ENCODE assay signal across 26 mouse cellular contexts in genomic region chr13:76927875-76928440, GRCm38 (mm10).
DNase-seq lines count a peak whose midpoint lies in the region; ATAC-seq and TF ChIP-seq lines count a peak whose summit lies in the region.
"Had no signal": no experiment of that assay in that cellular context is flagged by ENCODE, and none has a peak within 500 bp of the region (broad histone marks: within the 10 kb centered on the region; RNA-seq: fewer than 3 reads in every experiment).

No protein-coding gene starts in this region.

- no peaks in the 10 kb centered on the region for H3K4me1 ChIP-seq in embryonic facial prominence, embryonic 11.5 days (ENCODE audit: control insufficient read depth, insufficient read depth, low read length)
- peaks cover 3% of the 10 kb centered on the region; the same call in 1 of the 2 replicates for H3K4me1 ChIP-seq in limb, embryonic 11.5 days (ENCODE audit: control insufficient read depth, insufficient read depth, low read length)
- H3K4me1 ChIP-seq in thymus, adult 2 months (replicated peaks; ENCODE audit: control insufficient read depth, insufficient read depth, low read length) = no peaks in the 10 kb centered on the region
- H3K4me1 ChIP-seq: embryonic facial prominence, embryonic 15.5 days; forebrain, embryonic 13.5 days; heart, embryonic 15.5 days; liver, embryonic 15.5 days; megakaryocyte, embryonic 14.5 days; neural tube, embryonic 12.5 days had no signal

- H3K27ac ChIP-seq in embryonic facial prominence, embryonic 11.5 days (replicated peaks; ENCODE audit: low read depth, low read length) = no peak overlapping the region
- no peak overlapping the region for H3K27ac ChIP-seq in limb, embryonic 11.5 days (replicated peaks; ENCODE audit: low read depth, low read length)
- no peak overlapping the region for H3K27ac ChIP-seq in thymus, adult 2 months (ENCODE audit: control insufficient read depth, insufficient read depth, low read length)
- H3K27ac ChIP-seq: embryonic facial prominence, embryonic 15.5 days; forebrain, embryonic 13.5 days; heart, embryonic 15.5 days; left cerebral cortex, adult 2 months; liver, embryonic 15.5 days; neural tube, embryonic 12.5 days had no signal

- H3K4me2 ChIP-seq in embryonic facial prominence, embryonic 11.5 days (ENCODE audit: low read depth, low read length) = no peak overlapping the region
- H3K4me2 ChIP-seq in limb, embryonic 11.5 days (ENCODE audit: low read depth, severe bottlenecking) = no peak overlapping the region
- H3K4me2 ChIP-seq: embryonic facial prominence, embryonic 15.5 days; forebrain, embryonic 13.5 days; heart, embryonic 15.5 days; liver, embryonic 15.5 days; neural tube, embryonic 12.5 days had no signal

- no peaks in the 10 kb centered on the region for H3K27me3 ChIP-seq in embryonic facial prominence, embryonic 11.5 days (ENCODE audit: control insufficient read depth, insufficient read depth, low read length)
- H3K27me3 ChIP-seq in limb, embryonic 11.5 days (ENCODE audit: control insufficient read depth, insufficient read depth, low read length) = no peaks in the 10 kb centered on the region
- H3K27me3 ChIP-seq in thymus, adult 2 months (ENCODE audit: control insufficient read depth, insufficient read depth, low read length) = no peaks in the 10 kb centered on the region
- H3K27me3 ChIP-seq: embryonic facial prominence, embryonic 15.5 days; forebrain, embryonic 13.5 days; heart, embryonic 15.5 days; liver, embryonic 15.5 days; megakaryocyte, embryonic 14.5 days; neural tube, embryonic 12.5 days had no signal

- no peak overlapping the region for H3K4me3 ChIP-seq in embryonic facial prominence, embryonic 11.5 days (ENCODE audit: low read depth, low read length)
- H3K4me3 ChIP-seq in limb, embryonic 11.5 days (ENCODE audit: low read depth, low read length) = no peak overlapping the region
- H3K4me3 ChIP-seq in thymus, adult 2 months (ENCODE audit: control insufficient read depth, insufficient read depth, low read length) = no peak overlapping the region
- H3K4me3 ChIP-seq: embryonic facial prominence, embryonic 15.5 days; forebrain, embryonic 13.5 days; heart, embryonic 15.5 days; left cerebral cortex, adult 2 months; liver, embryonic 15.5 days; megakaryocyte, embryonic 14.5 days; neural tube, embryonic 12.5 days had no signal

- peak; percentile 90 for ATAC-seq in embryonic facial prominence, embryonic 11.5 days (replicated peaks; ENCODE audit: insufficient number of reproducible peaks, low FRiP score, low TSS enrichment, low read depth)
- no peak; the same call in 1 of the 2 replicates for ATAC-seq in limb, embryonic 11.5 days (ENCODE audit: insufficient number of reproducible peaks, low FRiP score, low TSS enrichment, low read depth)
- ATAC-seq: forebrain, embryonic 13.5 days; inflammation-experienced regulatory T-cells, adult 6 months; Patski had no signal

- TF ChIP-seq POLR2A in thymus, adult 2 months (IDR thresholded peaks at IDR 0.05; ENCODE audit: control insufficient read depth, extremely low read depth, insufficient read depth, low read length, poor library complexity) = no peak

- TF ChIP-seq CTCF in thymus, adult 2 months (IDR thresholded peaks at IDR 0.05; ENCODE audit: borderline replicate concordance, control insufficient read depth, extremely low read depth, insufficient read depth, low read length, poor library complexity) = no peak

- H3K9me3 ChIP-seq in embryonic facial prominence, embryonic 11.5 days (replicated peaks; ENCODE audit: control insufficient read depth, low read length) = no peaks in the 10 kb centered on the region
- no peaks in the 10 kb centered on the region for H3K9me3 ChIP-seq in limb, embryonic 11.5 days (ENCODE audit: control insufficient read depth, low read length)
- H3K9me3 ChIP-seq: embryonic facial prominence, embryonic 15.5 days; forebrain, embryonic 13.5 days; heart, embryonic 15.5 days; liver, embryonic 15.5 days; megakaryocyte, embryonic 14.5 days; neural tube, embryonic 12.5 days had no signal

- H3K9ac ChIP-seq in embryonic facial prominence, embryonic 11.5 days (replicated peaks; ENCODE audit: low read length) = no peak overlapping the region
- H3K9ac ChIP-seq in limb, embryonic 11.5 days (ENCODE audit: low read length) = no peak overlapping the region
- H3K9ac ChIP-seq: embryonic facial prominence, embryonic 15.5 days; forebrain, embryonic 13.5 days; heart, embryonic 15.5 days; liver, embryonic 15.5 days; neural tube, embryonic 12.5 days had no signal

- WGBS in embryonic facial prominence, embryonic 11.5 days = 20% methylated on average over 5 of the region's 5 CpGs
- 11% methylated on average over 5 of the region's 5 CpGs for WGBS in limb, embryonic 11.5 days
- 92% methylated on average over 5 of the region's 5 CpGs for WGBS in thymus, adult 2 months

- no peaks in the 10 kb centered on the region for H3K36me3 ChIP-seq in embryonic facial prominence, embryonic 11.5 days (replicated peaks; ENCODE audit: control insufficient read depth, insufficient read depth, low read depth, low read length)
- H3K36me3 ChIP-seq in limb, embryonic 11.5 days (ENCODE audit: control insufficient read depth, insufficient read depth, low read length) = no peaks in the 10 kb centered on the region
- no peaks in the 10 kb centered on the region for H3K36me3 ChIP-seq in thymus, adult 2 months (ENCODE audit: control insufficient read depth, insufficient read depth, low read length)
- H3K36me3 ChIP-seq: embryonic facial prominence, embryonic 15.5 days; heart, embryonic 15.5 days; liver, embryonic 15.5 days; neural tube, embryonic 12.5 days had no signal

- DNase-seq in 3T3-L1 (ENCODE audit: low read depth, low spot score) (peak; percentile 59), NIH3T3 (ENCODE audit: low read depth) (peak; percentile 87), liver (no peak)
- DNase-seq in embryonic facial prominence, embryonic 11.5 days (ENCODE audit: low spot score) = peak; percentile 89
- peak; percentile 66 for DNase-seq in limb, embryonic 11.5 days (ENCODE audit: low spot score)
- DNase-seq in adrenal gland, postnatal 14 days = no peak
- DNase-seq in thymus, adult 2 months = no peak
- DNase-seq: adrenal gland, adult 8-10 months; cerebellum, adult 11 months; cerebellum, postnatal 25 days; gastrocnemius, postnatal 36 days; heart, postnatal 4 days; kidney, adult 8-10 months; kidney, postnatal 25 days; left cerebral cortex, postnatal 4 days; lung, postnatal 10 days; thymus, postnatal 25 days had no signal

Comparison
In these comparisons a context has a peak if more than half of its experiments do, and no peak if none do; other contexts are left out.
1. DNase-seq: peak in 3T3-L1 (single experiment), NIH3T3 (single experiment), embryonic facial prominence, embryonic 11.5 days (single experiment) and limb, embryonic 11.5 days (single experiment); none in adrenal gland, postnatal 14 days (single experiment), thymus, adult 2 months (single experiment) and liver (single experiment).